Mouse (Mus musculus) telencephalon, adult 2 months (tissue): Measurements from ENCODE around the gene Hspa1l.
"Not testable (repeated sequence)": the region's sequence is repeated elsewhere in the genome, so short reads cannot be mapped to it uniquely, and the experiment has no call there.

Experiments
- DNase-seq: peaks from one replicate; pipeline ENCODE4 v3.0.0-alpha.2; 2011; ENCODE audit warnings: low read depth, low spot score

The Hspa1l gene

DNA sequence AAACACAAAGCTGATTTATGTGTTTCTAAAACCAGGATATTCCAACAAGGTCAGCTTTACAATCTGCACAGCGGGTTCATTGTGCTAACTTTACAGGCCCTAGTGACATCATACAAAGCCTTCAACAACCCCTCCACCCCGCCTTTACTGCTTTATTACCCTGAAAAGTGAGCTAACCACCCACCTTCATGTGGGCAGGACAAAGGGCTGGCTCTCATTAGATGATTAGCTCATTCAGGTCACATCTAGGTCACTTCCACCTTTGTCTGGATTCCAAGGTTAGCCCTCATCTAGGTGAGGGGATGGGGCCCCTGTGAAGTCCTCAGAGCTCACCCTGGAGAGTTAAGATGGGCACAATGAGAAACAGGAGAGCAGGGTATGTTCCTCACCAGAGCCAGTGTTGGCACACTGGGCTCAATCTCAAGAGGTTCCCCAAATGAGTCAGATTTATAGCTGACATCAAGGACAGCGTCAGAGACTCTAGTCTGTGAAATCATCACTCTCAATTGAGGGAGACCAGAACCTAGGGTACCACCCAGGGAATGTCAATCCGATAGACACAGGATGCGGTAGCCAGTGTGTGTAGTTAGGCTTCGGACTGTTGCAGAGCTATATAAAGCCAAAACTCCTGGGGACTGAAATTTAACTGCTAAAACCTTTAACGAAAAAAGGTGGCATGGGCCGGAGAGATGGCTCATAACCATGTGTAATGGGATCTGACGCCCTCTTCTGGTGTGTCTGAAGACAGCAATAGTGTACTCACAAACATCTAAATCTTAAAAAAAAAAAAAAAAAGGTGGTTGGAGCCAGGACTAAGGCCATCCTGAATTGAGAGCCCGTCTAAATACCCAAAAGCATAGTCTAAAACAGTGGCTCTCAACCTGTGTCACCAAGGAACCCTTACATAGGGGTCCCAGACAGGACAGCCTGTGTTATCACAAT, 21.7 kb upstream of the Hspa1l start:
- no peak for DNase-seq

DNA sequence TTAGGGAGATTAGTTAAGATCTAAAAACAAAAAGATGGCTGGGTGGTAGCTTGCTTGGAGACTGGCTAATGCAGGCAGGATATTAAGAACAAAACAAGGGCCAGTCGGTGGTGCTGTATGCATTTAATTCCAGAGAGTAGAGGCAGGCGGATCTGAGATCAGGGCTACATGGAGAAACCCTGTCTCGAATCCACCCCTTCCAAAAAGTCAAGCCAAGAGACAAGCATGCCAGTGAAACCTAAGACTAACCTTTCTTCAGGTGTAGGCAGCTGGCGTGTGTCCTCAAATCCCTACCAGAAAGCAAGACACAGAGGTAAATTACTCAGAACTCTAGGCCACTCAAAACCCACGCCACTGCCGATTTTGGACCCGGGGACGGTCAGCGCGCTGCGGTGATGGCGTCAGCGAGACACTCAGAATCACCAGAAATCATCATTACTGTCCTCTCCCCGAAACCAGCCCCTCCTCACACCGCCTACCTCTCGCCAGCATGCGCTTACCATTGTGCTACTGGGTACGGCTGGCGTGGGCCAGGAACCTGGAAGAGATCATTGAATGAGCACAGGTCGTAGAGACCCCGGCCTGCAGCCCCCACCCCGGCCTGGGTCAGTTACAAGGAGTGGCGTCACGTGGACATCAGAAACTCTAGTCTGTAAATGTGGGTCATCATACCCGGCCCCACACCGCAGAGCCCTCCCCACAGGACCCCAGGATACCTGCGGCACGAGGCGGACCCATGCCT, 20.7 kb upstream of the Hspa1l start:
- no peak for DNase-seq

DNA sequence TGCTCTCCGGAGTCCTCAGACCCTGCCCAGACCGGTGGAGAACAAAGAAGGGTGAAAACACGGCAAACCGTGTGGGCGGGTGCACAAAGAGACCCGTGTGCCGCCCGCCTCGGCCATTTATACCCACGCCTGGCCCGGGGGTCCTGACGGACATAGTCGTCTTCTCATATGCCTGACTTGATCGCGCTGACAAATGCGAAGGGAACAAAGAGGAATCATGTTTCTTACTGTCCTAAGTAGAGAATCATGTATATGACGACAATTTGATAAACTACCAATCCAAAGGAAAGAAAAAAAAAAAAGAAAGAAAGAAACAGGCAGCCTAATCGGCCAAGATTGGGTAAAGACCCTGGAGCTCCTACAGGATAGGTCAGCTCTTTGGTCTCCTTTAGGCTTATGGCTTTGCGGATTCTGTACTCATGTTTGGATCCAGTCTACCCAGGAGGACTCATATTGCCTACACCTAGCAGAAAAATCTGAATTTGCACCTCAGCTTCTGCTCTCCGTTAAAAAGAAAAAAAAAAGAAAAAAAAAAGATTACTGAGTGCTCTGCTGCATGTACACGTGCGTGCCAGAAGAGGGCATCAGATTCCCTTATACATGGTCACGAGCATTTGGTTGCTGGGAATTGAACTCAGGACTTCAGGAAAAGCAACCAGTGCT, 20.0 kb upstream of the Hspa1l start:
- peak; percentile 79 for DNase-seq

DNA sequence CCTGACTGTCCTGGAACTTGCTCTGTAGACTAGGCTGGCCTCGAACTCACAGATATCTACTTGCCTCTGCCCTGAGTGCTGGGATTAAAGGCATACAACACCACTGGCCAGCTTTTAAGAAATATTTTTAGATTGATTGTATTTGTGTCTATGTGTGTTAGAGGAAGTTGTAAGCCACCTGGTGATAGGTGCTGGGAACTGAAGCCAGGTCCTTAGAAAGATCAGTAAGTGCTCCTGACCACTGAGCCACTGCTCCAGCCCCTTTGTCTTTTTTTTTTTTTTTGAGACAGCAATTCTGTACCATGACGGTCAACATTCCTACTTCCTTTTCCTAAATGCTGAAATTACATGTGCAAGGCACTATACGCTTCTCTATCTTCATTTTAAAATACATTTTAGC, 19.2 kb upstream of the Hspa1l start:
- DNase-seq, result no peak

DNA sequence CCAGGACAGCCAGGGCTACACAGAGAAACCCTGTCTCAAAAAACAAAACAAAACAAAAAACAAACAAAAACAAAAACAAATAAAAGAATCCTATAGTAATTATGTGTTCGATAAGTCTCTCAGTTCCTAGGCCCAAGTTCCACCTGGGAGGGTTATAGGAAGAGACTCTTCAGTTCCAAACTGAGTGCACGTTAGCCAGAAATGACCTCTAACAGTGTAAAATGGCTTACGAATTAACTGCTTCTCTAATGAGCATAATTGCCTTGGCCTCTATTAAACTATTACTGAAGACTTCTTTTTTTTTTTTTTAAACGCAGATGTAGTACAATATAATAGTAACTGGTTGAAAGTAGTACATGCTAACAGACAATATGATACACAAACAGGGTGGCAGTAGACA, 18.6 kb upstream of the Hspa1l start:
- DNase-seq, result no peak

DNA sequence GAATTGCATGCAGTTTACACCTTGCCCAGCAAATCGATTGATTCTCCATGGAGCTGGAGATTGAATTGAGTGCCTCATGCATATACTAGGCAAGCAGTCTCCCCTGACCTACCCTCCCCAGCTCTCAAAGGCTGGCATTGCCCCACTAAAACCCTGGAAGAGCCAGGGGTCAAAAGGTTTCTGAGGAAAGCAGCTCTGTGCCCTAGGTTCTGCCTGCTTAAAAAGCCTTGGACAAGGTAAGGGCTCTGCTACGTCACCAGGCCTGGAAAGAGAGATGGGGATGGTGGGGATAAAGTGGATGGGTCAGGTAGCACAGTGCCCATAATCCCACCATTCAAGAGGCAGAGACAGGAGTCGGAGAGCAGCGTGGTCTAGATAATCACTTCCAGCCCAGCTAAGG, 17.7 kb upstream of the Hspa1l start:
- DNase-seq, result no peak

DNA sequence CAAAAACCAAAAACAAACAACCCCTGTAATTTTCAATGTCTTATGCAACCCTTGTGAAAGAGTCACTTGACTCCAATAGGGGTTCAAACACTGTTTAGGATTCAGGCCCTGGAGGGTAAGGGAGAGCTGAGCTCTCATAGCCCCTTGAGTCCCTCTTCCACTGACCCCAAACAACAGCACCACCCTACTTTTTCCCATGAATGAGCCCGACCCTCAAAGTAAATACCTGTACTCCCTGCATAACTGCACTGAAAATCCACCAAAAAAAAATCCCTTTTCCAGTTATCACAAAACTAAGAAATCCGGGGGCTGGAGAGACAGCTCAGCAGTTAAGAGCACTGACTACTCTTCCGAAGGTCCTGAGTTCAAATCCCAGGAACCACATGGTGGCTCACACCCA, 16.6 kb upstream of the Hspa1l start:
- DNase-seq, result no peak

DNA sequence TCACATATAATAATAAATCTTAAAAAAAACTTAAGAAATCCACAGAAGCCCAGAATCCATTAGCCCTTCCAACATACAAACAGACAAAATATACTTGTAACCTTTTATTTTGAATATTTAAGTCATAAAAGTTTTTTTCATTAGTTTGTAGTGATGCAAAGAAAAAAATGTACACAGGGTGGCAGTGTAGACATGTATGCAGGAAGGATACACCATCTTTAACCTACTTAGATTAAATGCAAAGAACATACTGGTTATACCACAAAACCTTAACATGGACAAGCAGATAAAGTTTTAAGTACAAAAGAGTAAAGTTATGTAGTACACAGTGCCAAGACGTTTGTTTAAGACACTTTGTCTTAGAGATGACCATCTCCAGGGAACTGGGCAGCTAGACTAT, 16.2 kb upstream of the Hspa1l start:
- no peak for DNase-seq

DNA sequence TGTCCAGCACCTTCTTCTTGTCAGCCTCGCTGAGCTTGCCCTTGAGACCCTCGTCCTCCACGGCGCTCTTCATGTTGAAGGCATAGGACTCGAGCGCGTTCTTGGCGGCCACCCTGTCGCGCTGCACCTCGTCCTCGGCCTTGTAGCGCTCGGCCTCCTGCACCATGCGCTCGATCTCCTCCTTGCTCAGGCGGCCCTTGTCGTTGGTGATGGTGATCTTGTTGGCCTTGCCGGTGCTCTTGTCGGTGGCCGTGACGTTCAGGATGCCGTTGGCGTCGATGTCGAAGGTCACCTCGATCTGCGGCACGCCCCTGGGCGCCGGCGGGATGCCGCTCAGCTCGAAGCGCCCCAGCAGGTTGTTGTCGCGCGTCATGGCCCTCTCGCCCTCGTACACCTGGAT, 15.2 kb upstream of the Hspa1l start:
- not testable (repeated sequence) for DNase-seq

DNA sequence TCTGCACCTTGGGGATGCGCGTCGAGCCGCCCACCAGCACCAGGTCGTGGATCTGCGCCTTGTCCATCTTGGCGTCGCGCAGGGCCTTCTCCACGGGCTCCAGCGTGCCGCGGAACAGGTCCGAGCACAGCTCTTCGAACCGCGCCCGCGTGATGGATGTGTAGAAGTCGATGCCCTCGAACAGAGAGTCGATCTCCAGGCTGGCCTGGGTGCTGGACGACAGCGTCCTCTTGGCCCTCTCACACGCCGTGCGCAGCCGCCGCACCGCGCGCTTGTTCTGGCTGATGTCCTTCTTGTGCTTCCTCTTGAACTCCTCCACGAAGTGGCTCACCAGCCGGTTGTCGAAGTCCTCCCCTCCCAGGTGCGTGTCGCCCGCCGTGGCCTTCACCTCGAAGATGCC, 14.5 kb upstream of the Hspa1l start:
- DNase-seq, result not testable (repeated sequence)

DNA sequence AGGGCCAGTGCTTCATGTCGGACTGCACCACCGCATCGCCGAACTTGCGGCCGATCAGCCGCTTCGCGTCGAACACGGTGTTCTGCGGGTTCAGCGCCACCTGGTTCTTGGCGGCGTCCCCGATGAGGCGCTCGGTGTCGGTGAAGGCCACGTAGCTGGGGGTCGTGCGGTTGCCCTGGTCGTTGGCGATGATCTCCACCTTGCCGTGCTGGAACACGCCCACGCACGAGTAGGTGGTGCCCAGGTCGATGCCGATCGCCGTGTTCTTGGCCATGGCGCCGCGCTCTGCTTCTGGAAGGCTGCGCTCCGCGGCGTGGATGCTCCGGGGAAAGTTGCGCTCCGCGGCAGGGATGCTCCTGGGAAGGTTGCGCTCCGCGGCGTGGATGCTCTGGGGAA, 13.8 kb upstream of the Hspa1l start:
- DNase-seq, result not testable (repeated sequence)

DNA sequence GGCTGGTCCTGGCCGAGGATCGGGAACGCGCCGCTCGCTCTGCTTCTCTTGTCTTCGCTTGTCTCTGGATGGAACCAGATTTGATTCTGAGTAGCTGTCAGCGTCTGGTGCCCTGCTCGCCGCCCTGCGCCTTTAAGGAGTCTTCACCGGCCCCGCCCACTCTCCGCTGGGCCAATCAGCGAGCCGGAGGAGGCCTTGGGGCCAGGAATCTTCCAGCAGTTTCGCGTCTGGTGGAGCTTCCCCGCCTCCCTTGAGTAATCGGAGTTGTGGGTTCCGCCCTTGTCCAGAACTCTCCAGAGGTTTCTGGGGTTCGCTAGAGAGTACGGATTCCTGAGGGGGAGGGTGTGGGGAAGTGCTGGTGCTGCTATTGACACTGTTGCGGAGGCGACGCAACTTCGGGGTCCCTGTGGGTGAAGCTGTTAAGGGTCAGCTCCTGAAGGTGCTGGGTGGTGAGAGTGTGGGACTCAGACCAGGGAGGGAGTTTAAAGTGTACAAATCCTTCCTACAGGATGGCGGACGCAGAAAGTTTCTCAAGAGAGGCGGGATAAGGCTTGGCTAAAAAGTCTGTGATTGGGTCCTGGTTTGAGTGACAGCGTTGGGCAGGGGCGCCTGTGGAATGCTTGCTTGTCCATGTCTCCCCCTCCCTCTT, 13.2 kb upstream of the Hspa1l start, which contains the start of gene Hspa1b:
Hspa1b (minus strand) TSS at position 109 of the 649 bp plus-strand sequence.
- not testable (repeated sequence) for DNase-seq

DNA sequence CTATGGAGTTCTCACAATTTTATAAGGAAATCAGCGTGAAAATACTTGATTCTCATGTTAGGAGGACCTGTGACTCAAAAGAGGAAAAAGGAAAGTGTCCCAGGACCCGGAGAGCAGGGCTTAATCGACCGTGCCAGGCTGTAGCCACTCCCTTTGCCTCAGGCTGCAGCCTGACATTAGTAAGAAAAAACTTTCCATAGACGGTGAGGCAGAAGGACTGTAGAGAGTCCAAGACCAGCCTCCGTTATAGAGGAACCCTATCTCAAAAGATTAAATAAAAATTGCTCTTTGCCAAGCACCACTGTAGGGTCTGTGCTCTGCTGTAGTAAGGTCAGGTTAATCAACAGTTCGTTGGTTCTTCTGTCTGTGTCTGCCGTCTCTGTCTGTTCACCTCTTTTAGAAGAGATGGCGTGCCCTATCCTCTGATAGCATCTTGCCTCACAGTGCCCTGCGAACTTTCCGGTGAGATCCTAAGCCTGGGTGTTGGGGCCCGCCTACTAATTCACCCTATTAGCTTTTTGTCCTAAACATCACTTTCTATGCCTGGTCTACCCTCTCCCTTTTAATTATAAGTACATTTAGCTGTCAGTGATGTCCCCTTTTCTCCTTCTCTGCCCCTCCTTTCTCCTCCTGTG, 12.5 kb upstream of the Hspa1l start:
- DNase-seq, result no peak

DNA sequence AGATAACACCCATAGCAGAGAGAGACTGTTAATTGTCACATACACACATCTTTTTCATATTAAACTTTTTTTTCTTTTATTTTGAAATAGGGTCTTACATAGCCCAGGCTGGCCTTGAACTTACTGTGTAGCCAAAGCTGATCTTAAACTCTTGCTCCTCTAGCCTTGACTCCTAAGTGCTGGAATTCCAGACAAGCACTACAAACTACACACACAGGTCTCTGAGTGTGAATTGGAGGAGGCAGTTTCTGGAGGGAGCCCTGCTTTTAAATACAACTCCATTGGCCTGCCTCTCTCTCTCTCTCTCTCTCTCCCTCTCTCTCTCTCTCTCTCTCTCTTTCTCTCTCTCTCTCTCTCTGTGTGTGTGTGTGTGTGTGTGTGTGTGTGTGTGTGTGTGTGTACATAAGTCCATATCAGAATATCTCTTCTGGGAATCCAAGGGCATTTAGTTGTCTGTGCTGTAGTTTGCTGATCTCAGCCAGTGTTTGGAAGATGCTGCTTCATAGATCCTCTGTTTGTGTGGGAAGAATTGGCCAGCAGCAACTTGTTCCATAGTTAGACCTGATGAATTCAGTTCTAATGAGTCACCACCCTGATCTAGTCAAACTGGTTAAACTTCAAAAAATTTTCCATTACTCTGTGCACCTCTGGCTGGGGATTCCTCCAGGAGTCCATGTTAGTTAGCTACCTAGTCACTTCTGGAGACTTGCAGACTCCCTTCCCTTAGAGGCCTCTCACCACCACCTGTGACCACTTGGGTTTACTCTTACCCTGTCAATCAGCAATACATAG, 11.6 kb upstream of the Hspa1l start:
- no peak for DNase-seq

DNA sequence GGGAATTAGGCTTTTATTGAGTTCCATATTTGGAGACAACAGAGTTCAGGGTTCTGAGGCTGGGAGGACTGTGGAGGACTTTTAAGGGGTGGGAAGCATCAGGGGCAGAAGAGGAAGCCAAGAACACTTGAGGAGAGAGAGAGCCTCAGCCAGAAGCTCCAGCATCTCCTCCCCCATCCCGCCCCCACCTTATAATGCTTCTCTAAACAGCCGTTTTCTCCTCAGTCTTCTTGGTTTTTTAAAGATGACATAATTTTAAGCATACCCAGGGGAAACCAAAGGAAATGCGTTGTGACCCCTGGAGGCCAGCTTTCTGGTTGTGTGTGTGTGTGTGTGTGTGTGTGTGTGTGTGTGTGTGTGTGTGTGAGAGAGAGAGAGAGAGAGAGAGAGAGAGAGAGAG, 10.4 kb upstream of the Hspa1l start:
- no peak for DNase-seq

DNA sequence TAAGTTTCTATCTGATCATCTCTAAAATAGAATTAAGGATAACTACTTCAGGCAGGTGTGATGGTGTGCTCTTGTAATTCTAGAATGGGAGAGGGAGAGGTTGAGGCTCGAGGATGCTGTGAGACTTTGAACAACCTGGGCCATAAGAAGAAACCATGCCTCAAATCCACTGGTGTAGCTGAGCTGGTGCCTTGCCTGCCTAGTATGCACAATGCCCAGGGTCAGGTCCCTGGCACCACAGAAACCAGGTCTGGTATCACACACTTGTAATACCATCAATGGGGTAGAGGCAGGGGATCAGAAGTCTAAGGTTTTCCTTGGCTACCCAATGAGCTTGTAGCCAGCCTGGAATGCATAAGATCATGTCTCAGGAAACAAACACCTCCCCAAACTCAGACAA, 9.7 kb upstream of the Hspa1l start:
- DNase-seq, result no peak

DNA sequence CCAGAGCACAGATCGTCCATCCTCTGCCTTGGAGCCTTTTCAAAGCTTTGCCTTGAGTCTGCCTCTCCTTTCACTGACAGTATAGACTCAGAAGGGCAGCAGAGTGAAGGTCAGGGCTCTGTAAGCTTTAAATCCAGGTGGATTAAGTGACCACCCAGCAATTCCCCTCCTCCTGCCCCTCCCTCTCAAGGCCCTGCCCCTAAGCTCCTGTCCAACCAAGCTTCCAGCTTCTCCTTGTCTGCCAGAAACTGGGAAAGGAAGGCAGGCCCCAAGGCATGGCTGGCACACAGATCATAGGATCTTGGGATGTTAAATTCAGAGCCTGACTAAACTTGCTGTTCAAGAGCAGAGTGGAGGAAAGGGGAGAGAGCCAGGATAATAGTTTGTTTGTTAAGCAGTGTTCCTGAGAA, 7.9 kb upstream of the Hspa1l start:
- no peak for DNase-seq

DNA sequence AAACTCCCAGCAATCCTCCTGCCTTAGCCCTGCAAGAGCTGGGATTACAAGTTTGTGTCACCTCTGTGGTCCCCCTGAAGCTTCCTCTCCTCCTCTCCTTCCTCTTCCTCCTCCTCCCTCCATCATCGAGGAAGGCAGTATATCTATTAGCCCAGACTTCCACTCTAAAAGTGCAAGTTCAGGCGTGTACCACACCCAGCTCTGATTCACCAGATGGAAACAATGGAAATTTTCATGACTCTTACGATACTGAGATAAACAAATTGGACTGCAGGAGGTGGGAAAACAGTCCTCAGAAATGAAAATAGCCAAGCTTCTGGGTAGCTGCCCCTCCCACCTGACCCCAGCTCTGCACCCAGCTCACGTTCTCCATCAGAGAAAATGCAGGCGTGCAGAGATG, 6.9 kb upstream of the Hspa1l start:
- no peak for DNase-seq

DNA sequence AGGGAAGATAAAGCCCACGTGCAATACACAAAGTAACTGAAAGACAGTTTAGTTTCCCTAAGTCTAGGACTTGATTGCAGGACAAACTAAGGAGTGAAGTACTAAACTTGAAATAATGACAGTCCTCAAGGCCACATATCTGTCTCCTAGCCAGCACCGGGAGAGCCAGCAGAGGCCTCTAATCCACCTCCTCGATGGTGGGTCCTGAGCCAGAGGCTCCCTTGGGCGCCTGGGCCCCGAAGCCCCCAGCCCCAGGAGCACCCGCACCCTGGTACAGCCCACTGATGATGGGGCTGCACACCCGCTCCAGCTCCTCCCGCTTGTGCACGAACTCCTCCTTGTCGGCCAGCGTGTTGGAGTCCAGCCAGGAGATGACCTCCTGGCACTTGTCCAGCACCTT, 2.7 kb upstream of the Hspa1l start, which contains the start of gene Gm20481:
Gm20481 (plus strand) TSS at position 91 of the 400 bp plus-strand sequence.
- DNase-seq, result not testable (repeated sequence)

DNA sequence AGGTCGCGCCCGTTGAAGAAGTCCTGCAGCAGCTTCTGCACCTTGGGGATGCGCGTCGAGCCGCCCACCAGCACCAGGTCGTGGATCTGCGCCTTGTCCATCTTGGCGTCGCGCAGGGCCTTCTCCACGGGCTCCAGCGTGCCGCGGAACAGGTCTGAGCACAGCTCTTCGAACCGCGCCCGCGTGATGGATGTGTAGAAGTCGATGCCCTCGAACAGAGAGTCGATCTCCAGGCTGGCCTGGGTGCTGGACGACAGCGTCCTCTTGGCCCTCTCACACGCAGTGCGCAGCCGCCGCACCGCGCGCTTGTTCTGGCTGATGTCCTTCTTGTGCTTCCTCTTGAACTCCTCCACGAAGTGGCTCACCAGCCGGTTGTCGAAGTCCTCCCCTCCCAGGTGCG, 1.7 kb upstream of the Hspa1l start:
- DNase-seq, result not testable (repeated sequence)
